In genomic region chrX:169302271-169303045, GRCm38 (mm10) we compare ENCODE assay signal across 10 mouse cellular contexts. TPM values are rescaled to one million over a fixed set of nuclear protein-coding genes. Genes with fewer than 3 reads are reported as not detected.
DNase-seq lines count a peak whose midpoint lies in the region; ATAC-seq and TF ChIP-seq lines count a peak whose summit lies in the region.
"Had no signal": no experiment of that assay in that cellular context is flagged by ENCODE, and none has a peak within 500 bp of the region (broad histone marks: within the 10 kb centered on the region; RNA-seq: fewer than 3 reads in every experiment).

No protein-coding gene starts in this region.

- no peak for DNase-seq in embryonic facial prominence, embryonic 14.5 days (ENCODE audit: low spot score)
- DNase-seq in embryonic facial prominence, embryonic 10.5 days (ENCODE audit: low spot score) = no peak
- peak; percentile 38 for DNase-seq in adrenal gland, adult 2 months
- peak; percentile 8 for DNase-seq in lung, adult 2 months
- DNase-seq in embryo, embryonic 9.5 days (ENCODE audit: extremely low spot score) = no peak
- no peak for DNase-seq in spleen, adult 18-20 months
- DNase-seq in neural tube, embryonic 10.5 days (ENCODE audit: extremely low spot score, low spot score) = no peak
- DNase-seq: cerebellum, adult 11-12 months; midbrain, embryonic 14.5 days had no signal

- no peak for TF ChIP-seq POLR2A in lung, adult 2 months (IDR thresholded peaks at IDR 0.05; ENCODE audit: borderline replicate concordance, extremely low read depth, low read depth, low read length)

- no peak overlapping the region for H3K4me2 ChIP-seq in embryonic facial prominence, embryonic 14.5 days (ENCODE audit: low read depth, low read length)
- no peak overlapping the region for H3K4me2 ChIP-seq in heart, embryonic 12.5 days

- 57% methylated on average over 23 of the region's 26 CpGs for WGBS in embryonic facial prominence, embryonic 14.5 days
- WGBS in embryonic facial prominence, embryonic 10.5 days = 57% methylated on average over 26 of the region's 26 CpGs
- 53% methylated on average over 26 of the region's 26 CpGs for WGBS in heart, embryonic 12.5 days
- 59% methylated on average over 26 of the region's 26 CpGs for WGBS in lung, adult 2 months

- H3K27ac ChIP-seq in embryonic facial prominence, embryonic 14.5 days (replicated peaks; ENCODE audit: low read depth, low read length) = no peak overlapping the region
- H3K27ac ChIP-seq in embryonic facial prominence, embryonic 10.5 days (replicated peaks) = no peak overlapping the region; the same call in 1 of the 2 replicates
- H3K27ac ChIP-seq in heart, embryonic 12.5 days (ENCODE audit: poor library complexity, severe bottlenecking) = 0 out of 2 replicates have a peak overlapping the region, but pooled peaks have one; percentile 19

- no peak overlapping the region for H3K9ac ChIP-seq in embryonic facial prominence, embryonic 14.5 days (ENCODE audit: low read depth, low read length)
- no peak overlapping the region for H3K9ac ChIP-seq in heart, embryonic 12.5 days

- no peaks in the 10 kb centered on the region for H3K27me3 ChIP-seq in embryonic facial prominence, embryonic 14.5 days (replicated peaks; ENCODE audit: control insufficient read depth, insufficient read depth, low read length)
- peaks cover 43% of the 10 kb centered on the region for H3K27me3 ChIP-seq in embryonic facial prominence, embryonic 10.5 days (replicated peaks; ENCODE audit: low read depth, poor library complexity, severe bottlenecking)
- H3K27me3 ChIP-seq in heart, embryonic 12.5 days (replicated peaks) = no peaks in the 10 kb centered on the region

- no peaks in the 10 kb centered on the region for H3K4me1 ChIP-seq in embryonic facial prominence, embryonic 14.5 days (ENCODE audit: control insufficient read depth, insufficient read depth, low read length)
- H3K4me1 ChIP-seq in embryonic facial prominence, embryonic 10.5 days = peaks cover 6% of the 10 kb centered on the region
- H3K4me1 ChIP-seq in heart, embryonic 12.5 days (replicated peaks) = no peaks in the 10 kb centered on the region
- peaks cover 4% of the 10 kb centered on the region; the same call in 1 of the 2 replicates for H3K4me1 ChIP-seq in lung, adult 2 months (ENCODE audit: control insufficient read depth, insufficient read depth, low read length)

- no peak overlapping the region for H3K4me3 ChIP-seq in embryonic facial prominence, embryonic 14.5 days (ENCODE audit: low read depth, low read length)
- H3K4me3 ChIP-seq in embryonic facial prominence, embryonic 10.5 days = no peak overlapping the region
- H3K4me3 ChIP-seq in heart, embryonic 12.5 days = no peak overlapping the region
- H3K4me3 ChIP-seq in lung, adult 2 months (replicated peaks; ENCODE audit: extremely low read depth, low read depth, low read length) = no peak overlapping the region

- ATAC-seq in embryonic facial prominence, embryonic 14.5 days (ENCODE audit: low read depth) = 0 out of 2 replicates have a peak, but pooled peaks have one; percentile 47
- ATAC-seq in heart, embryonic 12.5 days (ENCODE audit: insufficient number of reproducible peaks, low FRiP score) = no peak

- no peak for TF ChIP-seq CTCF in lung, adult 2 months (IDR thresholded peaks at IDR 0.05; ENCODE audit: insufficient read depth, low read length)

- H3K9me3 ChIP-seq in embryonic facial prominence, embryonic 14.5 days (ENCODE audit: control insufficient read depth, low read length) = no peaks in the 10 kb centered on the region
- no peaks in the 10 kb centered on the region for H3K9me3 ChIP-seq in embryonic facial prominence, embryonic 10.5 days
- no peaks in the 10 kb centered on the region for H3K9me3 ChIP-seq in heart, embryonic 12.5 days (replicated peaks)

- H3K36me3 ChIP-seq in embryonic facial prominence, embryonic 14.5 days (ENCODE audit: control insufficient read depth, insufficient read depth, low read length) = no peaks in the 10 kb centered on the region
- no peaks in the 10 kb centered on the region for H3K36me3 ChIP-seq in embryonic facial prominence, embryonic 10.5 days (replicated peaks)
- H3K36me3 ChIP-seq in heart, embryonic 12.5 days = no peaks in the 10 kb centered on the region

RNA-seq across cellular contexts. Expression of gene Hccs, which starts 17.7 kb away (rescaled TPM):
- polyA plus RNA-seq in embryonic facial prominence, embryonic 14.5 days (2014; fragmentation: Nextera tagmentation; extraction: Ambion mirVana) = 35.8 and 36.9 TPM in 2 replicates
- polyA plus RNA-seq in embryonic facial prominence, embryonic 10.5 days (2016; fragmentation: Nextera tagmentation; extraction: Ambion mirVana) = 34.8 and 36.0 TPM in 2 replicates
- 10 to 100 TPM; 24.6 to 27.1 TPM for total RNA-seq in adrenal gland, adult 2 months (2021)
- polyA plus RNA-seq in adrenal gland, adult 2 months (2012; rRNA removed) = 7.0 and 9.0 TPM in 2 replicates
- 57.5 and 59.3 TPM in 2 replicates for polyA plus RNA-seq in heart, embryonic 12.5 days (2016; fragmentation: Nextera tagmentation; extraction: Ambion mirVana)
- 6.6 and 6.8 TPM in 2 replicates for polyA plus RNA-seq in lung, adult 2 months (2012; rRNA removed)

Comparison
In these comparisons a context has a peak if more than half of its experiments do, and no peak if none do; other contexts are left out.
1. DNase-seq: peak in adrenal gland, adult 2 months (single experiment) and lung, adult 2 months (single experiment); none in embryonic facial prominence, embryonic 14.5 days (single experiment), embryonic facial prominence, embryonic 10.5 days (single experiment), embryo, embryonic 9.5 days (single experiment), spleen, adult 18-20 months (0 of 2) and neural tube, embryonic 10.5 days (single experiment).